Mouse (Mus musculus) embryonic fibroblast, embryonic 13.5 days (primary cell): ENCODE data around the gene Ikzf1.

ENCODE experiments used
- CTCF ChIP-seq: IDR thresholded peaks from 2 replicates; pipeline ENCODE4 v1.5.1; 2011; ENCODE audit warnings: mild to moderate bottlenecking, control low read depth, low read length, moderate library complexity, borderline replicate concordance; ENCODE audit not compliant: insufficient read depth
- POLR2A ChIP-seq: IDR thresholded peaks from 2 replicates; pipeline ENCODE4 v1.6.1; 2011; ENCODE audit warnings: low read depth, mild to moderate bottlenecking, control low read depth, low read length, moderate library complexity

GRCm38 (mm10) chr11:11819206-11819605, 134.4 kb downstream of the Ikzf1 start:
- TF ChIP-seq CTCF (no peak), POLR2A (no peak)
